Mouse (Mus musculus) limb, embryonic 14.5 days (tissue): Measurements from ENCODE around the gene Tns3. TPM values are rescaled to one million over a fixed set of nuclear protein-coding genes. Genes with fewer than 3 reads are reported as not detected.

Experiments
- ATAC-seq: fragments of 200-750 bp; cut with Nextera tagmentation; 2 replicates; pipeline ENCODE4 v1.8.0; 2017; ENCODE audit warnings: low read depth, moderate number of reproducible peaks, moderate TSS enrichment; ENCODE audit not compliant: low FRiP score
- DNase-seq: peaks from one replicate; pipeline ENCODE4 v3.0.0-alpha.2; 2015; ENCODE audit warnings: low spot score
- H3K27ac ChIP-seq: fragments of 300-500 bp; sonication (generic); replicated peaks from 2 replicates; pipeline ENCODE4 v1.5.1; 2014; ENCODE audit warnings: low read depth, mild to moderate bottlenecking, low read length, moderate library complexity, mixed read lengths
- H3K27me3 ChIP-seq: fragments of 300-500 bp; sonication (generic); 2 replicates; pipeline ENCODE4 v1.6.1; 2014; ENCODE audit warnings: low read length, mixed read lengths; ENCODE audit not compliant: control insufficient read depth, insufficient read depth
- H3K36me3 ChIP-seq: fragments of 300-500 bp; sonication (generic); 2 replicates; pipeline ENCODE4 v1.6.1; 2014; ENCODE audit warnings: mild to moderate bottlenecking, low read length, moderate library complexity, mixed read lengths; ENCODE audit not compliant: control insufficient read depth, insufficient read depth
- H3K4me1 ChIP-seq: fragments of 300-500 bp; sonication (generic); 2 replicates; pipeline ENCODE4 v1.6.1; 2014; ENCODE audit warnings: antibody characterized with exemption, low read length, mixed read lengths; ENCODE audit not compliant: control insufficient read depth, insufficient read depth
- H3K4me2 ChIP-seq: fragments of 300-500 bp; sonication (generic); replicated peaks from 2 replicates; pipeline ENCODE4 v1.6.1; 2014; ENCODE audit warnings: low read depth, mild to moderate bottlenecking, low read length, moderate library complexity; ENCODE audit not compliant: severe bottlenecking
- H3K4me3 ChIP-seq: fragments of 300-500 bp; sonication (generic); replicated peaks from 2 replicates; pipeline ENCODE4 v1.5.1; 2014; ENCODE audit warnings: low read length
- H3K9ac ChIP-seq: fragments of 300-500 bp; sonication (generic); 2 replicates; pipeline ENCODE4 v1.6.1; 2014; ENCODE audit warnings: mild to moderate bottlenecking, low read depth, low read length, moderate library complexity; ENCODE audit not compliant: severe bottlenecking
- H3K9me3 ChIP-seq: fragments of 300-500 bp; sonication (generic); 2 replicates; pipeline ENCODE4 v1.6.1; 2016; ENCODE audit warnings: low read length; ENCODE audit not compliant: control insufficient read depth
- POLR2A ChIP-seq: fragments of 200-500 bp; IDR thresholded peaks from 2 replicates; pipeline ENCODE4 v1.8.0; 2012; ENCODE audit warnings: inconsistent platforms, mild to moderate bottlenecking, moderate library complexity, borderline replicate concordance; ENCODE audit not compliant: insufficient read depth, insufficient read length; ENCODE audit errors: extremely low read depth
- WGBS: fragments of 180-500 bp; shearing (Covaris S2); extraction: QIAGEN DNeasy Blood & Tissue Kit; methylation state at CpG from one replicate; pipeline ENCODE4 v1.1.7; 2014; 5-methylcytosine and 5-hydroxymethylcytosine counted together
- polyA plus RNA-seq, 2 experiments: library from polyadenylated mRNA; depleted of rRNA in 1 of 2; stranded (reverse) in 1 of 2; unstranded in 1 of 2; fragments of >200 nt; fragmentation: Nextera tagmentation in 1 of 2; extraction: Ambion mirVana in 1 of 2; gene quantifications; 2 replicates each; pipeline versions ENCODE4 v1.2.1 to v1.2.3; 2012 to 2014

Gene Tns3
- polyA plus RNA-seq, 2 experiments = 27.4 to 59.1 TPM

DNA sequence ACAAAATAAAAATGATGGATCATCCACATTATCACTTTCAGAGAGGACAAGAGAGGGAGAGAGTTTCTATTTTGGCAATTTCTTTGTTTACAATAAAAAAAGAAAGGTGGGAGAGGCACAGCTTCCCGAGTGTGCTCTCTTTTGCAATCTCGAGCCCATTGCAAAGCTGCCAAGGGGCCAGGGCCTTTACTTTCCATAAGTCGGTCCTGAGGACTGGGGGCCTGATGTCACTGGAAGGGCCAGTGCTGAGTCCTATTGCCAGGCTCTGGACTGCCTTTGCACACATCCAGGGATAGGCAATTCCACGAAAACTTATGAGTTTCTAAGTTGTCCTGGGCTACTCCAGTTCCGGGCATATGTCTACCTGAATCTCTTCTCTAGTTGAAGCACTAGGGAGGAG, 272.8 kb downstream of the Tns3 start:
- TF ChIP-seq POLR2A = no peak
- ATAC-seq (no peak), DNase-seq (no peak)
- H3K27ac ChIP-seq = no peak overlapping the region
- no peaks in the 10 kb centered on the region for H3K36me3 ChIP-seq
- no peaks in the 10 kb centered on the region for H3K27me3 ChIP-seq
- H3K4me2 ChIP-seq = no peak overlapping the region
- H3K9me3 ChIP-seq = no peaks in the 10 kb centered on the region
- 83% methylated on average over 5 of the region's 5 CpGs for WGBS
- H3K9ac ChIP-seq = no peak overlapping the region
- H3K4me3 ChIP-seq = no peak overlapping the region
- H3K4me1 ChIP-seq = no peaks in the 10 kb centered on the region

- Histone ChIP-seq H3K9me3 (no peaks in the 10 kb centered on the region), H3K27me3 (no peaks in the 10 kb centered on the region), H3K9ac (no peak overlapping the region), H3K4me2 (no peak overlapping the region), H3K27ac (no peak overlapping the region), H3K4me3 (no peak overlapping the region), H3K4me1 (no peaks in the 10 kb centered on the region), H3K36me3 (no peaks in the 10 kb centered on the region)
- WGBS = 83% methylated on average over 7 of the region's 7 CpGs
- ATAC-seq (no peak), DNase-seq (no peak)
- TF ChIP-seq POLR2A = no peak
Measured at GRCm38 (mm10) chr11:8385891-8386405, 278.4 kb downstream of the Tns3 start.
